Mouse (Mus musculus): ENCODE data around the gene a. TPM values are rescaled to one million over a fixed set of nuclear protein-coding genes. Genes with fewer than 3 reads are reported as not detected.
"Not testable (repeated sequence)": the region's sequence is repeated elsewhere in the genome, so short reads cannot be mapped to it uniquely, and the experiment has no call there.

a gene
- polyA plus RNA-seq, 1 experiment from 2014 or later = 0.94 TPM

GRCm38 (mm10) chr2:154920896-154921295, 129.7 kb downstream of the a start:
- Histone ChIP-seq H3K36me3 (no peaks in the 10 kb centered on the region), H3K27ac (replicated peaks) (no peak overlapping the region), H3K9me3 (replicated peaks) (no peaks in the 10 kb centered on the region), H3K4me1 (peaks cover 6% of the 10 kb centered on the region), H3K27me3 (ENCODE audit: low read depth, poor library complexity, severe bottlenecking) (no peaks in the 10 kb centered on the region), H3K4me3 (no peak overlapping the region)
- WGBS = 88% methylated on average over 7 of the region's 7 CpGs
- no peak for DNase-seq (ENCODE audit: low spot score)

GRCm38 (mm10) chr2:154922134-154922533, 130.9 kb downstream of the a start:
- not testable (repeated sequence) for H3K27ac ChIP-seq (replicated peaks); H3K9me3 ChIP-seq (replicated peaks); H3K27me3 ChIP-seq (ENCODE audit: low read depth, poor library complexity, severe bottlenecking); H3K4me1 ChIP-seq; DNase-seq (ENCODE audit: low spot score); H3K4me3 ChIP-seq; H3K36me3 ChIP-seq
- no CpG with 5 or more reads among the region's 4 CpGs for WGBS

- no peaks in the 10 kb centered on the region for H3K27me3 ChIP-seq (ENCODE audit: low read depth, poor library complexity, severe bottlenecking)
- H3K27ac ChIP-seq (replicated peaks) = no peak overlapping the region
- H3K4me1 ChIP-seq = peaks cover 13% of the 10 kb centered on the region
- H3K9me3 ChIP-seq (replicated peaks) = no peaks in the 10 kb centered on the region
- WGBS = 50% methylated on average over 7 of the region's 7 CpGs
- no peak overlapping the region for H3K4me3 ChIP-seq
- no peaks in the 10 kb centered on the region for H3K36me3 ChIP-seq
- DNase-seq (ENCODE audit: low spot score) = no peak
These were observed 134.3 kb downstream of the a start for GRCm38 (mm10) chr2:154925411-154926031.

GRCm38 (mm10) chr2:154926843-154927242, 135.6 kb downstream of the a start:
- DNase-seq (ENCODE audit: low spot score) = no peak
- Histone ChIP-seq H3K9me3 (replicated peaks) (no peaks in the 10 kb centered on the region), H3K4me3 (no peak overlapping the region), H3K27ac (replicated peaks) (no peak overlapping the region), H3K36me3 (no peaks in the 10 kb centered on the region), H3K27me3 (ENCODE audit: low read depth, poor library complexity, severe bottlenecking) (no peaks in the 10 kb centered on the region), H3K4me1 (peaks cover 13% of the 10 kb centered on the region)
- 86% methylated on average over 6 of the region's 6 CpGs for WGBS

GRCm38 (mm10) chr2:154928298-154928697, 137.1 kb downstream of the a start:
- Histone ChIP-seq H3K27me3 (ENCODE audit: low read depth, poor library complexity, severe bottlenecking) (no peaks in the 10 kb centered on the region), H3K4me1 (peaks cover 13% of the 10 kb centered on the region), H3K36me3 (no peaks in the 10 kb centered on the region), H3K27ac (replicated peaks) (no peak overlapping the region), H3K4me3 (no peak overlapping the region), H3K9me3 (replicated peaks) (no peaks in the 10 kb centered on the region)
- WGBS = 38% methylated on average over 2 of the region's 2 CpGs
- DNase-seq (ENCODE audit: low spot score) = no peak

GRCm38 (mm10) chr2:154933884-154934283, 142.7 kb downstream of the a start:
- no peak for DNase-seq (ENCODE audit: low spot score)
- H3K36me3 ChIP-seq = no peaks in the 10 kb centered on the region
- no peaks in the 10 kb centered on the region; the same call in 1 of the 2 replicates for H3K27me3 ChIP-seq (ENCODE audit: low read depth, poor library complexity, severe bottlenecking)
- H3K4me3 ChIP-seq = no peak overlapping the region
- 83% methylated on average over 4 of the region's 4 CpGs for WGBS
- no peak overlapping the region for H3K27ac ChIP-seq (replicated peaks)
- no peaks in the 10 kb centered on the region for H3K4me1 ChIP-seq
- no peaks in the 10 kb centered on the region for H3K9me3 ChIP-seq (replicated peaks)

- 0 out of 2 replicates have a peak, but pooled peaks cover under 1% of the 10 kb centered on the region for H3K4me1 ChIP-seq
- no peaks in the 10 kb centered on the region; the same call in 1 of the 2 replicates for H3K27me3 ChIP-seq (ENCODE audit: low read depth, poor library complexity, severe bottlenecking)
- no peak overlapping the region for H3K4me3 ChIP-seq
- H3K36me3 ChIP-seq = no peaks in the 10 kb centered on the region
- no peak overlapping the region for H3K27ac ChIP-seq (replicated peaks)
- 75% methylated on average over 6 of the region's 6 CpGs for WGBS
- DNase-seq (ENCODE audit: low spot score) = no peak
- no peaks in the 10 kb centered on the region for H3K9me3 ChIP-seq (replicated peaks)
These were observed 144.9 kb downstream of the a start for GRCm38 (mm10) chr2:154936106-154936505.

GRCm38 (mm10) chr2:154936536-154937155, 145.4 kb downstream of the a start:
- Histone ChIP-seq H3K4me1 (peaks cover 6% of the 10 kb centered on the region; the same call in 1 of the 2 replicates), H3K27me3 (ENCODE audit: low read depth, poor library complexity, severe bottlenecking) (no peaks in the 10 kb centered on the region; the same call in 1 of the 2 replicates), H3K27ac (replicated peaks) (no peak overlapping the region), H3K9me3 (replicated peaks) (no peaks in the 10 kb centered on the region), H3K4me3 (no peak overlapping the region), H3K36me3 (no peaks in the 10 kb centered on the region)
- WGBS = 83% methylated on average over 11 of the region's 11 CpGs
- DNase-seq (ENCODE audit: low spot score) = no peak

- no peak overlapping the region for H3K27ac ChIP-seq (replicated peaks)
- H3K4me3 ChIP-seq = no peak overlapping the region
- H3K9me3 ChIP-seq (replicated peaks) = no peaks in the 10 kb centered on the region
- peaks cover 12% of the 10 kb centered on the region for H3K4me1 ChIP-seq
- H3K36me3 ChIP-seq = no peaks in the 10 kb centered on the region
- no peaks in the 10 kb centered on the region; the same call in 1 of the 2 replicates for H3K27me3 ChIP-seq (ENCODE audit: low read depth, poor library complexity, severe bottlenecking)
- no peak for DNase-seq (ENCODE audit: low spot score)
- WGBS = 88% methylated on average over 8 of the region's 8 CpGs
These were observed 146.6 kb downstream of the a start for GRCm38 (mm10) chr2:154937547-154938390.

GRCm38 (mm10) chr2:154941952-154942351, 150.8 kb downstream of the a start:
- Histone ChIP-seq H3K9me3 (replicated peaks) (no peaks in the 10 kb centered on the region), H3K27ac (replicated peaks) (no peak overlapping the region), H3K4me1 (peaks cover 15% of the 10 kb centered on the region), H3K27me3 (ENCODE audit: low read depth, poor library complexity, severe bottlenecking) (no peaks in the 10 kb centered on the region; the same call in 1 of the 2 replicates), H3K4me3 (no peak overlapping the region), H3K36me3 (no peaks in the 10 kb centered on the region)
- WGBS = 83% methylated on average over 10 of the region's 10 CpGs
- no peak for DNase-seq (ENCODE audit: low spot score)

GRCm38 (mm10) chr2:154942546-154942945, 151.3 kb downstream of the a start:
- Histone ChIP-seq H3K27me3 (ENCODE audit: low read depth, poor library complexity, severe bottlenecking) (no peaks in the 10 kb centered on the region), H3K4me1 (peaks cover 15% of the 10 kb centered on the region), H3K4me3 (no peak overlapping the region), H3K36me3 (no peaks in the 10 kb centered on the region), H3K27ac (replicated peaks) (no peak overlapping the region), H3K9me3 (replicated peaks) (no peaks in the 10 kb centered on the region)
- DNase-seq (ENCODE audit: low spot score) = no peak
- 44% methylated on average over 11 of the region's 11 CpGs for WGBS

GRCm38 (mm10) chr2:154943101-154943500, 151.9 kb downstream of the a start:
- Histone ChIP-seq H3K9me3 (replicated peaks) (no peaks in the 10 kb centered on the region), H3K27ac (replicated peaks) (no peak overlapping the region), H3K4me3 (no peak overlapping the region), H3K4me1 (peaks cover 15% of the 10 kb centered on the region), H3K36me3 (no peaks in the 10 kb centered on the region), H3K27me3 (ENCODE audit: low read depth, poor library complexity, severe bottlenecking) (no peaks in the 10 kb centered on the region)
- DNase-seq (ENCODE audit: low spot score) = peak; percentile 71
- 9% methylated on average over 11 of the region's 11 CpGs for WGBS

GRCm38 (mm10) chr2:154946921-154947320, 155.7 kb downstream of the a start:
- no peaks in the 10 kb centered on the region for H3K9me3 ChIP-seq (replicated peaks)
- no peak overlapping the region for H3K4me3 ChIP-seq
- H3K27ac ChIP-seq (replicated peaks) = no peak overlapping the region
- H3K4me1 ChIP-seq = peaks cover 9% of the 10 kb centered on the region
- 82% methylated on average over 3 of the region's 3 CpGs for WGBS
- no peak for DNase-seq (ENCODE audit: low spot score)
- no peaks in the 10 kb centered on the region for H3K36me3 ChIP-seq
- H3K27me3 ChIP-seq (ENCODE audit: low read depth, poor library complexity, severe bottlenecking) = no peaks in the 10 kb centered on the region

Measured in midbrain, embryonic 10.5 days (tissue).